Mouse (Mus musculus) layer of hippocampus, postnatal 10 days (tissue): Measurements from ENCODE around the gene Tk1. TPM values are rescaled to one million over a fixed set of nuclear protein-coding genes. Genes with fewer than 3 reads are reported as not detected.
"Not testable (repeated sequence)": the region's sequence is repeated elsewhere in the genome, so short reads cannot be mapped to it uniquely, and the experiment has no call there.

Source experiments
- DNase-seq, 2 experiments: peaks; one replicate each; pipeline ENCODE4 v3.0.0; 2021; ENCODE audit warnings: low spot score in 2 of 2
- total RNA-seq, 2 experiments: library from RNA; stranded (reverse); gene quantifications; 2 replicates each; pipeline ENCODE4 v1.2.3; 2021

The Tk1 gene
- total RNA-seq, 2 experiments from 2014 or later = 5.4 TPM

DNA sequence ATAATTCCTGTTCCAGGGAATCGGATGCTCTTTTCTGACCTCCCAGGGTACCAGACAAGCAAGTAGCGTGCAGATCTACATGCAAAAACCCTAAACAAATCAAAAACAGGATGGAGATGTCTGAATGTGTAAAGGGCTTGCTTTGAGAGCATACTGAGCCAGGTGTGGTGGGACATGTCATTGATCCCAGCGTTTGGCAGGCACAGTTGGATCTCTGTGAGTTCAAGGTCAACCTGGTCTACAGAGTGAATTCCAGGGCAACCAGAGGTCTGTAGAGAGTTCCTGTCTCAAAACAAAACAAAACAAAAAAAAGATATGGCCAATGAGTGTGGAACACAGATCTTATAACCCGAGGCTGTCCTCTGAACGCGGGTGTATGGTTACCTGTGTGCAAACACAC is 2.5 kb downstream of the Tk1 start:
- DNase-seq = no peak

DNA sequence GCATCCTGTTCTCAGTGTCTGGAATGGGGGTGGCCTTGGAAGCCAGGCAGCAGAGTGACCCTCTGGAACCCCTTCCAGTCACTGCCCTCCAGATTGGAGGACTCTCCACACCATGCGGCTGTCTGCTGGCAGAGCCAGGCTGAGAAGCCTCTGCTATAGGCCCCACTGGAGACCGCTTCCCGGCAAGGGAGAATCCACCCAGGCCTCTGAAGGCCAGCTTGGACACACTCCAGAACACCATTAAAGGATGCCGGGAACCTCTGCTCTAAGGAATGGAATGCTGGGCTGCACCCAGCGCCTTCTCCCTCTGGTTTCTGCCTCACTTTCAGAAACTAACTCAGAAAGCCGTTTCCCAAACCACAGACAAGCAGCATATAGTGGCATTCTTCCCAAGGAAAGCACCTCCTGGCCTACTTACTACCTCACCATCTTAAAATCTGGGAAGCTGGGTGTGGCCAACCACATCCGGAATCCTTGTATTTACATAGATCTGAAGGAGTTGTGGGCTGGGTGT is 3.1 kb downstream of the Tk1 start:
- DNase-seq = no peak

DNA sequence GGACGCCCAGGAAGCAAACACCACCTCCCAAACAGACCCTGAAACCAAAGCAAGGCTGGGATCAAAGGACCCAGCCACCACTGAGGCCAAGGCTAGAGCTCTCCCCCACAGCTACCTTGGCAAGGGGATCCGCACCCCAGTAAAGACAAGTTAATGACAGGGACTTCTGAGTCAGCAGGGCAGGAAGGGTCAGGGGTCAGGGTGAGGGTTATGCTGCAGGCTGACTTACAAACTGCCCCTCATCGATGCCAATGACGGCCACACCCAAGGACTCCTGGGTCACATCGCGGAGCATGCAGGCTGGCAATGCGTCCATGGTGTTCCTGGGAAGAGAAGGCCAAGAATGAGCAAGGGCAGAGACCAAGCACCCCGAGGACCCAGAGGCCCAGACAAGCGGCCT is 4.0 kb downstream of the Tk1 start:
- DNase-seq = no peak

DNA sequence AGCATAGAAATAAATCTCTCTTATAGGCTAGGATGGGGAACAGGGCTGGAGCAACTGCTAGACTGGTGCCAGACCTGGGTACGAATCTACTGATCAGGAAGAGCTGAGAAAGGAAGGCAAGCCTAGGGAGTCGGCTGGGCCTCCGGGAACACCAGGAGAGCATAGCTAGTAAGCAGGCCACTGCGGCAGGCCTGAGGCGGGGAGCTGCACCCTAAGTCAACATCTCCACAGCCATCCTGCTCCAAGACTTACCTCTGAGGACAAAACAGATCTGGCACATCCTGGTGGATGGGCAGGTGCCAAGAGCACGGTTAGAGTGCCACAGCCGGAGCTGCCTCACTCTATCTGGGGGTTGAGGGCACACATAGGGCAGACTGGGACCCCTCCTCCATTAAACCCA is 5.7 kb downstream of the Tk1 start:
- no peak for DNase-seq

DNA sequence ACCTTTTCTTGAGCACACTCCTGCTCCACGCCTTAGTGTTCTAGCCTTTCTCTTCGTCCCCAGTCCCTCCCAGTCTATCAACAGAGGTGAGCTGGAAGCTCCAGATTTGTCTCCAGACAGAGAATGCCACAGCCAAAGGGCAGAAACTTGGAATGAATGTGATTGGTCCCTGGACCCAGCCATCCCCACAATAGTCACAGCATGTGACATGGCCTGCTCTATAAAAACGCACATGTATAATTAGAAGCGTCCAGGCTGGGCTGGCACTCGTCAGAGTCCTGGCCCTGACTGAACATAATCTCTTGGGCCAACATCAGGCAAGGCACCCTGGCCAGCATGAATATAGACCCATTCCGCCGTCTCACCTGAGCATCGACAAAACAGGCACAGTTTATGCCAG is 6.8 kb downstream of the Tk1 start:
- no peak for DNase-seq

DNA sequence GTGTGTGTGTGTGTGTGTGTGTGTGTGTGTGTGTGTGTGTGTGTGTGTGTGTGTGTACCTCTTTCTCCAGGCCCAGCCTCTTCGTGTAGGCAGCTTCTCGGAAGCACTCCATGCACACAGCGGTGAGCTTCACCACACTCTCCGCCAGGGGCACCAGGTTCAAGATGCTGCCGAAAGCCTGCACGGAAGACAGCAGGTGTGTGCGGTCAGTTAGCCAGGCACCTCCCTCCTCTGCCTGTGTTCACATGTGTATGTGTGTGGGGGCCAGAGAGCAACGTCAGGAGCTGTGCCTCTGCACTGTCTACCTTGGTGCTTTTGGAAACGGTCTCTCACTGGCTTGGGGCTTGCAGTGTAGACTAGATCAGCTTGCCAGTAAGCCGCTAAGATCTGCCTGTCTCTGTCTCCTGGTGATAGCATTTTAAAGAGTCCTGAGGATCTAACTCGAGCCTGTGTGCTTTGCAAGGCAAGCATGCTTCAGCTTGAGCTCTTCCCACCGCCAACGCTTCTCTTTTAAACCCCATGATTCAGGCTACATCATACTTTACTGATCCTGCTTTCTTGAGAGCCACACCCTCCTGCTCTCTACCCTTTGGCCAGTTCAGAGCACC is 9.4 kb downstream of the Tk1 start:
- DNase-seq = no peak

DNA sequence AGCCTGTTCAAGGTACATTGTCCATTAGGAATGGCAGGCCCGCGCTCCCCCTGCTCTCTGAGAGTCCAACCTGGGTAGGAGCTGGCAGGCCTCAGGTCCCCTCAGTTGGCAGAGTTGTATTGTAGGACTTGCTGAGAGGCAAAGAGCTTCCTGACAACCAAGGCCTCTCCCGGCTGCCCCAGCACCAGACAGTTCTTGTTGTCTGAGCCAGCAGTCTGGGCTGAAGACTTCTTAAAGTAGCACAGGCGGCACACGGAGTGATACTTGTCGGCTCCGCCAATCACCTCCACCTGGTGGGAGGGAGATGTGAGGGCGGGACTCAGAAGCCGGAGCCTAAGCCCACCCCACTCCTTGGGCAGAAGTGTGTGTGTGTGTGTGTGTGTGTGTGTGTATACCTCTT is 10.0 kb downstream of the Tk1 start:
- DNase-seq = not testable (repeated sequence)

DNA sequence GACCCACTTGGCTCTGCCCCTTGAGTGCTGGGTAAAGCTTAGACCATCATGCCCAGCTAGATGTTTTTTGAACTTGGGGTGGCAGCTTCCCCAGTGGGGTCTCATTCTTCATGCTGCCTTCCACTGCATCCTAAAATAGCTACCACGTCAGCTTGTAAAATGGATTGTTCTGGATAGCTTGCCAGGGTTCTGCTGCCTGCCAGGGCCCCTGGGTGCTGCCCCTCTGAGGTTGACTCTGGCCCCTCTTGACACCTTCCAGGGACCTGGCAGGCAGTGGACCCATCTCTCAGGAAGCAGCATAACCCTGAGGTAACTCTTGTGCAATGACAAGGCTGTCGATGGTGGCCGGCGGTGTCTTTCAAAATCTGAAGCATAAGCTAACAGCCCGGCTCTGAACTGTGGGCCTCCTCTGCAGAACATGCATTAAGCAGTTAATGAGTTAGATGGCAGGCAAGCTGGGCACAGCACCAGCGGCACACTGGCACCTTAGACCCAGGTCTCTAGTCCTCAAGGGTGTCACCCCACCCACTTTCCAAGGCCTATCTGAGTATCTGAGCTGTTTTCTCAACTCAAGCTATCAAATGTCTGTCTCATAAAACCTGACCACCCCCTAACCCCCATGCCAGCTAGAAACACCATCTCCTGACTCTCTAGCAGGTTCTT is 11.1 kb downstream of the Tk1 start:
- no peak for DNase-seq

DNA sequence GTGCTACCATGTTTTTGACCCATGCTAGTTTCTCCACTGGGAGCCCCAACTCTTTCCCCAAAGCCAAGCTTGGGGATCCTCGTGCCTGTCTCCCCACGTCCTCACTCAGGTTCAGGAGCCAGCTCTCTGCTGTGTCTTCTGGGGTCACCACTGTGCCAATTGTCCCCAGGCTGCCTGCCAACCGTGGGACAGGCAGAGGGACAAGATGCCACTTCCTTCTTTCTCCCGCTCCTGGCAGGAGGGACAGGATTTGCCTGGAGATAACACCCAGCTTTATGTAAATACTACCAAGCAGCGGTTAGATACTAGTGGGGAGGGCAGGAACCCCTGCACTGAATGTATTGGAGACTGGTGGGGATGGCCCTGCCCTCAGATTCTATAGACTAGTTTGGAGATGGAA is 12.0 kb downstream of the Tk1 start:
- no peak for DNase-seq

DNA sequence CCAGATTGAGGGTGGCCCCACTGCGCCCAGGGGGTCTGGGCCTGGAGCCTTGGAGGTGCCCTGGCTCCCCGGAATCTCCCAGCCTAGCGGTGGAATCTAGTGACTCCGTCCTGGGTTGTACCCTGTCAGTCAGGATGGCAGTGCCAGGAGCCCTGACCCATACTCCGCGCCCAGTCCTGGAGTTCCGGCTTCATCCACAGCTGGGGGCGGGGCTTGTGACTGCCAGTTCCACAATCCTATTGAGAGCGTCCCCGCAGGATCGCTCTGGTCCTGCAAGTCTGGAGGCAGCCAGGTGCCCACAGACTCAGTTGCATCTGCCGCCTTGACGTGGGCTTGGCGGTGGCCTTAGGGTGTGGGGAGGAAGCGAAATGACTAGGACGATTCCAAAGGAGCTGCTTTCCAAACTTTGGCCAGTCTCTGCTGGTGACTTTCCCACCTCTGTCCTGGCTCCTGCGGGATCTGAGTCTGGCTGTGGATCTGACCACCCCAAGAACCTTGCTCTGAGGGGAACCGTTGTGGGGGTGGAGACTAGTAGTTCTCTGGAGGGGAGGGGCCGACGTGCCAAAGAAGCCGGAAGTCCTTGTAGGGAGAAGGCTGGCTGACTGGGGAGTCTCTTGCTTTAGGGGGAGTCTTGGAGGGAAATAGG is 15.4 kb downstream of the Tk1 start:
- DNase-seq = peak; percentile 69 to 73

DNA sequence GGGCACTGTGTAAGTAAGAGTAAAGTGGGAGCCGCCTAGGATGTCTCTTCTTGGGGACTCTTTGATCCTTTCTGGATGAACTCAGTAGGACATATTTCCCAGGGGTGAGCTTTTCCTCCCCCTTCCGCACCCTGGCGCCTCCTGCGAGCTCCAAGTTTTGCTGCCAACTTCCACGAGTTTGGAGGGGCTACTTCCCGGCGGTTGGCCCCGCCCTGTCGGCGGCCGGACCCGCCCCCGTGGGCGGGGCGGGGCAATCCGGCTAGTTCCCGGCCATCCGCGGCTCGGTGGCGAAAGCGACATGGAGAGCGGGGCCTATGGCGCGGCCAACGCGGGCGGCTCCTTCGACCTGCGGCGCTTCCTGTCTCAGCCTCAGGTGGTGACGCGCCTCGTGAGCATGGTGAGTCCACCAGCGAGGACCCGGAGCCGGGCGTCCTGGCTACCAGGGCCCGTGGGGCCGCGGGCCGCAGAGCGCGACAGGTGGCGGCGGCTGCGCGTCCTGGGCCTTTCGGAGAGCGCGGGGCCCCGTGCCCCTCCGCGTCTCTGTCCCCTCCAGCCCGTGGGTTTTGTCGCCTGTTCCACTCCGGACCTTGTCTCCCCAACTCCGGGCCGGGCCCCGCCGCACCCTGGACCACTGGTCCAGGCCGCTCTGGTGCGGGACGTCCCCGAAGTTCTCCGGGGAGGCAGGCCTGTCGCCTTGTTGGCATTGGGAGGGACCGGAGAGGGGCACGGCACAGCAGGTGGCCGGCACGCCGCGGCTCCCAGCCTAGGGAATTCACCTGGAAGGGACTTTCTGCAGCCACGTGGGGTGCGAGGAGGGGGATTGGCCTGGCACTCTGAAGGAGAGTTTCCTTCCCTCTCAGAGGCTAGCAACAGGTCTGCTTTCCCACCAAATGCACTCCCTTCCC is 16.2 kb downstream of the Tk1 start, which contains the start of the genes Gm20708 and Syngr2:
Gene Gm20708 (plus strand): TSS at position 262 of the 905 bp plus-strand sequence.
Gene Syngr2 (plus strand): TSS at position 262 of the 905 bp plus-strand sequence.
- peak; percentile 52 to 71 for DNase-seq

DNA sequence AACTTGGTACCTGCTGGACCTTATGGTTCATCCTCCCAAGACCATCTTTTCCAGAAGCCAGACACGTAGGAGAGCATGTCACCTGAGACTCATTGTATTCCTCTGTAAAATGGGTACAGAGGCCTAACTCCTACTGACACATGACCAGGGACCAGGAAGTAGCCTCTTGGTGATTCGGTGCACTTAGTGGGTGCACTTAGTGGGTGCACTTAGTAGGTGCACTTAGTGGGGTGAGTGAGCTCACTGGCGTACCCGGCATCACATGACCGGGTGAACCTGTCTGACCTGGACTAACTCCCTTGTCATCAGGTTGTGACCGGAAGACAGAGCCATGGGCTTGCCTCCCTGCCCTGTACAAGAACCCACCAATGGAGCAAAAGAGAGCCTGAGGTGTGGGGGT is 19.1 kb downstream of the Tk1 start:
- DNase-seq = no peak

DNA sequence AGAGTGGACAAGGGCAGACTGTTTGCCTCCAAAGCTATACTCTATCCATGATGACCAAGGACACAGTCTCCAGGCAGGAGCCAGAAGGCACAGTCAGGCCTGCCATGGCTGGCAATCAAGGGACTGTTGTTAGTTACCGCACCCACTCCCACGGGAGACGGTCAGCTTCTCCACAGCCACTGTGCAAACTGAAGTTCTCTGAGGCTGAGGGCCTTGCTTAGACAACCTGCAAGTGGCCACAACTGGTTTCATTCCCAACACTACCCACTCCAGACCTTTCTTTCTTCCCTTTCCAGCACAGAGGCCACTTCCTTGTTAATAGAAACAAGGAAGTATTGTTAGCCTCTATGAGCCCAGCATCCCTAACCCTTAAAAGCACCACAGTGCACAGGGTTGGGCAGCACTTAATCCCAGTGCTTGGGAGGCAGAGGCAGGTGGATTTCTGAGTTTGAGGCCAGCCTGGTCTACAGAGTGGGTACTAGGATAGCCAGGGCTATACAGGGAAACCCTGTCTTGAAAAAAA is 22.7 kb downstream of the Tk1 start:
- DNase-seq = no peak

DNA sequence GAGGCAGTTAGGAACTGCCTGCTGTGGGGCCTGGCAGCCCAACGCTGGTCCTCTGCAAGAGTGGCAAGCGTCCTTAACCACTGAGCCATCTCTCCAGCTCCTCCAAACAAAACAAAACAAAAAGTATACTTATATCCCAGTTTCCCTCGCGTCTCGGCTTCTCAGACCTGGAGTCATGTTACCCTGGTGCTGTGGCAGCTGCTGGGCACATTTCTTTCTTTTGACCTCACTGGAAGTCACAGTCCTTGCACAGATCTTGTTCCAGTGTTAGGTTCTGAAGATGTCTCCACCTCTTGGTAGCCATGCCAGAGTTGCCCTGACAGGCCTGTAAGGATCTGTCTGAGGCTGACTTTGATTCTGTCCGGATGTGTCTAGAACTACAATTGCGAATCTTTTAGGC is 24.2 kb downstream of the Tk1 start:
- DNase-seq = no peak

DNA sequence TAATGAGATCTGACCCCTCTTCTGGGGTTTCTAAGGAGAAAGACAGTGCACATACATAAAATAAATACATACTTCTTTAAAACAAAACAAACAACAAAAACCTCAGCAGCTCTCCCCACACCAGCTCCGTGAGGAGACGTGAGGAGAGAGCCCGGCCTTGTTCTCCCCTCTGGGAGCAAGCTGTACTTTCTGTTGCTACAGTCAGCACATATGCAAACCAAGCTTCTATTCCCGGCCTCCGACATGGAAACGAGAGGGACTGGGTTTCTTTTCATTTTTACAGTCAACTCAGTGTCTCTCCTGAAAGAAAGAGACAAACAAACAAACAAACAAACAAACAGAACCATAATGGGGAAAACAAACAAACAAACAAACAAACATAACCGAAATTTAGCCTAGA is 25.9 kb downstream of the Tk1 start:
- DNase-seq = no peak

DNA sequence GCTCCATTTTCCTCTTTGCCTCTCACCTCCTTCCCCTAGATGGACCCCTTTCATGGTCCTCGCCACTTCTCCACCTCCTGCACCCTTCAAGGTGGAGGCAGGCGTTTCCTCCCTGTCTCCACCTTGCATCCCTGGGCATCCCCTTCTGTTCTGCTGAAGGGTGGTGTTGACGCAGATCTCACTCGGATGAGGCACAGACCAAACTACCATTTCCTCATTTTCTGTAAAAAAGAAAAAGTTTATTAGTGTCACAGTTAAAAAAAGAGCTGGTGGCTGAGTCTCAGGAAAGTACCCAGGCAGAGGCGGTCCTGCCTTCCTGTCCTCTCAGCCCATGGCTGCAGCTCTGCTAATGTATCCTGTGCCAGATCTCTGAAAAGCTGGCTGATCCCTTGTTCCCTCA is 26.7 kb downstream of the Tk1 start:
- DNase-seq = no peak

DNA sequence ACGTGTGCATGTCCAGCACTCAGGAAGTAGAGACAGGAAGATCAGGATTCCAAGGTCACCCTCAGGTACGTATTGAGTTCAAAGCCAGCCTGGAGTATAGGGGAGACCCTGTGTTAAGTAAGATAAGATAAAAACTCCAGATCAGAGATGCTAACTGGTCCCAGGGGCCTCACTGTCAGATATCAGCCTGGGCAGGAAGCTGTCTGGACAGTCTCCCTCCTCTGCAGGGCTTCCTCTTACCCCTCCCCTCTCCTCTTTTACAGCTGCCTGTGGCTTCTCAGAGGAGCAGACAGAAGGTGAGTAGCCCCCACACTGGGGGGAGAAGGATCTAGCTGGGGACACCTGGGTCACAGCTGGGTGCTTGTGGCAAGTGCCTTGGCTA is 27.7 kb downstream of the Tk1 start:
- no peak for DNase-seq

DNA sequence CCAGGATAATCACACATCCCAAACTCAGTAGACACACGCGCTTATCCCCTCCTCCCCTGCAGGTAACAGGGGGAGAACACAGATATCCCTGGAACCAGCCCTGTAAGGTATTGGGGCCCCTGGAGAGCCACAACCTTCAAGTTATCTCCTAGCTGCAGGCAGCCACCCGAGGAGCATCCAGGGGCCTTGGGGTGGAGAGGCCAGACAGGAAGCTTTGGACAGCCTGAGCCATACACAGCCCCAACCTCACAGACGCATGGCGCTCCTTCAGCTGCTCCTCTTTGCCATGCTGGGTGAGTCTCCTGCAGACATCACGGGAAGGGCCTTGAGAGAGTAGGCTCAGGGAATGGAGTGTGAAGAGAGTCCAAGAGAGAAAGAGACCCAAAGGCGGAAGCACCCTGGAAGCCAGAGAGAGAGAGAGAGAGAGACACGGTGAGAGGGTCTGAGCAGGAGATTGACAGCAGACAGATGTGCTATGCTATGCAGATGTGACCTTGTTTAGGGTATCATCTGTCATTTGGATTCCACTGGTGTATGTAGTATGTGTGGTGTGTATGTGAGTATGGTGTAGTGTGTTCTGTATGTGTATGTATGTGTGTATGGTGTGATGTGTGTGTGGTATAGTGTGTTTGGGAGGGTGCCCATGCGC is 28.3 kb downstream of the Tk1 start, which contains the start of gene 6030468B19Rik:
Gene 6030468B19Rik (plus strand): TSS at position 150 of the 649 bp plus-strand sequence.
- DNase-seq = no peak

DNA sequence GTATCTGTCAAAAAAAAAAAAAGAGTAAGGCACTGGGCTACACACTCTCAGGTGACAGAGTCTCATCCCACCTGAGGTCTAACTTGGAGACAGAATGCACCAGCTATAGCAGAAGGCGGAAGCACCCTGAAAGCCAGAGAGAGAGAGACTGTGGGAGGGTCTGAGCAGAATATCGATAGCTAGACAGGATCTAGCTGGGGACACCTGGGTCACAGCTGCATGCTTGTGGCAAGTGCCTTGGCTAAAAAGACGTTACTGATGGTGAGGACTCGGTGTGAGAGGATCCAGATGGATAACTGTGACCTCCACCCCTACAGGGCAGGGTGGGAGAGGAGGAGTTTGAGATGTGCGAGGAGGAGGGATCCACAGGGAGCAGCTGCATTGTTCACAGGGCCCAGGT is 28.9 kb downstream of the Tk1 start:
- no peak for DNase-seq

DNA sequence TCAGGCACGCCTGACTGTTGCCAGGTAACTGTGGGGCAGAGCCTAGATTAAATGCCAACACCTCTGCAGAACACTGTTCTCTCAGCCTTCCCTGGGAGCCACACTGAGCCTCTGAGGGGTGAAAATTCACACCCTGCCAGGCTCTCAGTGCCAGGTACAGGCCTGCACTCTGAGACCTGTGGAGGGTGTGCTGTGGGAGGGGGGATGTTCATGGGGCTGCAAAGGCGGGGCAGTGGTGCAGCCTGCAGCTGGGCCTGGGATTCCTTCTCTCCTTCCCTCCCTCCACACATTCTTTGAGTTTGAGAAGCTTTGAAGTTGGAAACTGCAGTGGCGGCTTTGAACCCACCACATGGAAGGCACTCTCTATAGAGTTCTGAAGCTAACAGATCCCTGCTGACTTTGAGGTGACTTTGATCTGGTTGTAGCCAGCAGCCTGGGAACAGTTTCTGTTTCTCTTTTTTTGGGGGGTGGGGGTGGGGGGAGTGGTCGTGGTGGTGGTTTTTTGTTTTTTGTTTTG is 31.8 kb downstream of the Tk1 start:
- no peak for DNase-seq
